Mouse (Mus musculus): ENCODE measurements around the gene Ap5z1. TPM values are rescaled to one million over a fixed set of nuclear protein-coding genes. Genes with fewer than 3 reads are reported as not detected.

Ap5z1 gene
- polyA plus RNA-seq (2012; rRNA removed), result 26.2 and 35.1 TPM in 2 replicates

DNA sequence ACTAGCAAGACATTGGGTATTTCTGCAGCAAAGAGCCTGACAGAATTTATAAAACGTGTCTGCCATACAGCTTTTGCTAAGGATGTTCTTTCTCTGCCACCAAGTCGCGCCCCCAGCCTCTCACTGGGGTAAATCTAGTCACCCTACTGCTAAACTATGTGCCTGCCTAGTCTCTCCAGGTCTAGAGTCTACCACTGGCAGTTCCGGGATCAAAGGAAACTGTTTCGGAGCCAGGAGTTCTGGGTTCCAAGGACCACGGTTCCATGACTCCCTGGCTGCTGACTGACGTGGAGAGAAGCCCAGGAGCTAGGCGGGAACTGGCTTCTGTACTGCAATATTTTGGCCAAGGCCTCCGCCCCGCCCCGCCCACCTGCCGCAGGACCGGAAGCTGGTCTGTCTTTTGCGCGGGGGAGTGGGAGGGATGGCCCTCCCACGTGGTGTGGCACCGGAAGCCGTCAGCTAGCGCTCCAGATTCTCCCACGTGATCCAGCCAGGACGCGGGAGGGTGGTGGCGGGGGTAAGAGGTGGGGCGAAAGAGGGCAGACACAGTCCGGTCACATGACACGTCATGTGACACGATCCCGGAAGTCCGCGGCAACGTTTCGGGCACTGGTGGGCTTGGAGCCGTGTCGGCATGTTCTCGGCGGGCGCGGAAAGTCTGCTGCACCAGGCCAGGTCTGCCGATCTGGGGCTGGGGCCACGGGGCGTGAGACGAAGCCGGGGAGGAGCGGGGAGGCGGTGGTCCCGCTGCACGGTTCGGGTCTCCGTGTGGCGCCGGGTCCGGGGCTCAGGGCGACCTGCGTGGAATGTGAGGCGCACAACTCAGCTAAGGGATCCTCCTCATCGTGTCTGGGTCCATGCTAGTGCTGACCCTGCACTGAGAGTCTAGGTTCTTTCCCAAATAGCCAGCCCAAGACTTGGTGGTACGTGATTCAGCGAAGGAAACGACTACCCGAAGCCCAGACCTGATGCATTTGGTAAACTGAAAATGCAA, at the start of gene Ap5z1:
TSS of gene Ap5z1 (plus strand) at position 484 of the 994 bp plus-strand sequence.
- DNase-seq (ENCODE audit: low read depth), result peak; percentile 99
- peak; percentile 37; the same call in 1 of the 2 replicates for TF ChIP-seq POLR2A (IDR thresholded peaks at IDR 0.05; ENCODE audit: borderline replicate concordance, extremely low read depth, insufficient read depth, insufficient read length, poor library complexity, severe bottlenecking)
- no peak for TF ChIP-seq CTCF (IDR thresholded peaks at IDR 0.05; ENCODE audit: borderline replicate concordance, extremely low read depth, insufficient read depth, insufficient read length)

GRCm38 (mm10) chr5:142415401-142415800, 48.3 kb upstream of the Ap5z1 start:
- TF ChIP-seq POLR2A (IDR thresholded peaks at IDR 0.05; ENCODE audit: borderline replicate concordance, extremely low read depth, insufficient read depth, insufficient read length, poor library complexity, severe bottlenecking) (no peak), CTCF (IDR thresholded peaks at IDR 0.05; ENCODE audit: borderline replicate concordance, extremely low read depth, insufficient read depth, insufficient read length) (no peak)
- no peak for DNase-seq (ENCODE audit: low read depth)

GRCm38 (mm10) chr5:142416070-142416775, 47.5 kb upstream of the Ap5z1 start:
- no peak for DNase-seq (ENCODE audit: low read depth)
- TF ChIP-seq POLR2A (IDR thresholded peaks at IDR 0.05; ENCODE audit: borderline replicate concordance, extremely low read depth, insufficient read depth, insufficient read length, poor library complexity, severe bottlenecking) (no peak), CTCF (IDR thresholded peaks at IDR 0.05; ENCODE audit: borderline replicate concordance, extremely low read depth, insufficient read depth, insufficient read length) (no peak)

- TF ChIP-seq CTCF (IDR thresholded peaks at IDR 0.05; ENCODE audit: borderline replicate concordance, extremely low read depth, insufficient read depth, insufficient read length) (no peak), POLR2A (IDR thresholded peaks at IDR 0.05; ENCODE audit: borderline replicate concordance, extremely low read depth, insufficient read depth, insufficient read length, poor library complexity, severe bottlenecking) (no peak)
- no peak for DNase-seq (ENCODE audit: low read depth)
Measured at GRCm38 (mm10) chr5:142417104-142417503, 46.6 kb upstream of the Ap5z1 start.

DNA sequence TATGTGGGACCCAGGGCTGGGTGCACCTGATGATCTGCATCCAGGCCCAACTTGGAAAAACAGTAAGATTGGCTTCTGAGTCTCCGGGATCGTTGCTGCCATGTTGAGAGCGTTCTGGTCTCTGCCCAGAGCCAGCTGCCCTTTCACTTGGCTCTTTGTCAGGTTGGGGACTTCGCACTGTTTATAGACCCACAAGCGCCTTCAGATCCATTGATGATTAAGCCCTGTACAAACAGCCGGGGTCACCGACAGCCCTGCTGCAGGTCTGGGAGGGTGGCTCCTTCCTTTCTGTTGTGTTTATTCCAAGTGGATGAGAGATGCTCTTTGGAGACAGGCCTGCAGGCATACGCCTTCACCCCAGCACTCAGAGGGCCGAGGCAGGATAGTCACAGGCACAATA, 45.9 kb upstream of the Ap5z1 start:
- TF ChIP-seq POLR2A (IDR thresholded peaks at IDR 0.05; ENCODE audit: borderline replicate concordance, extremely low read depth, insufficient read depth, insufficient read length, poor library complexity, severe bottlenecking) (no peak), CTCF (IDR thresholded peaks at IDR 0.05; ENCODE audit: borderline replicate concordance, extremely low read depth, insufficient read depth, insufficient read length) (no peak)
- no peak for DNase-seq (ENCODE audit: low read depth)

- TF ChIP-seq CTCF (IDR thresholded peaks at IDR 0.05; ENCODE audit: borderline replicate concordance, extremely low read depth, insufficient read depth, insufficient read length) (no peak), POLR2A (IDR thresholded peaks at IDR 0.05; ENCODE audit: borderline replicate concordance, extremely low read depth, insufficient read depth, insufficient read length, poor library complexity, severe bottlenecking) (no peak)
- DNase-seq (ENCODE audit: low read depth), result no peak
Measured at GRCm38 (mm10) chr5:142418419-142418818, 45.3 kb upstream of the Ap5z1 start.

DNA sequence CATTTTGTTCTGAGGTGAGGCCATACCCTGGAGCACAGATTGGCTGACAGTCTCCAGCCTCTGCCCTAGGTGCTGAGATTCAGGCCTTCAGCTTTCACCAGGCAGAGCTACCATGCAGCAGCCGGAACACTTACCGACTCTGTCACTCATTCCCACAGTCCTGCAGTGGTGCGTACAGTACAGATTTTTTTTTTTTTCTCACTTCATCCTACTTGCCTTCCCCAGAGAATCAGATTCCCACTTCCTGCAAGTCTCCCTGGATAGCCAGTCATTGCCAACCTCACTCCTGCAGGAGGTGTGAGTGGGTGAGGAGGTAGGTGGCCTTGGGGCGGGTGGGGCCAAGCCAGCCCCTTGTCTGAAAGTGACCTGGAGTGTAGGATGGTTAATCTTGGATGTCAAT, 43.4 kb upstream of the Ap5z1 start:
- no peak for DNase-seq (ENCODE audit: low read depth)
- TF ChIP-seq CTCF (IDR thresholded peaks at IDR 0.05; ENCODE audit: borderline replicate concordance, extremely low read depth, insufficient read depth, insufficient read length), result no peak
- TF ChIP-seq POLR2A (IDR thresholded peaks at IDR 0.05; ENCODE audit: borderline replicate concordance, extremely low read depth, insufficient read depth, insufficient read length, poor library complexity, severe bottlenecking), result no peak

DNA sequence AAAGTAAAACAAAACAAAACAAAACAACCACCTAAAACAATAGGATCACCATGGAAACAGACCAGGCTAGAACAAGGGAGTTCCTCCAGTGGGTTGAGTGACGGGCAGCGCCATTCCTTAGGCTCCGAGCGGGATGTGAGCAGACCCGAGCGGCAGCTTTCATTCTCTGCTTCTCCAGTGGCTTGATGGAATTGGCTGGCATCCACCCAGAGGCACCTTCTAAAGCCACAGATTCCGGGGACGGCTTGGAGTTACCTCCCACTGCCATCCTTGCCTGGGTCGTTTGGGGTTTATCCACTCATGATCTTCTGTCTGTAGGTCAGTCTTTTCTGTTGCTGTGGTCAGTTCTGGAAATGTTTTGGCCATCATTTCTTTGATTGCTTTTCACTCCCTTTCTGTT, 42.8 kb upstream of the Ap5z1 start:
- no peak for DNase-seq (ENCODE audit: low read depth)
- TF ChIP-seq POLR2A (IDR thresholded peaks at IDR 0.05; ENCODE audit: borderline replicate concordance, extremely low read depth, insufficient read depth, insufficient read length, poor library complexity, severe bottlenecking), result no peak
- TF ChIP-seq CTCF (IDR thresholded peaks at IDR 0.05; ENCODE audit: borderline replicate concordance, extremely low read depth, insufficient read depth, insufficient read length), result no peak

- no peak for TF ChIP-seq POLR2A (IDR thresholded peaks at IDR 0.05; ENCODE audit: borderline replicate concordance, extremely low read depth, insufficient read depth, insufficient read length, poor library complexity, severe bottlenecking)
- no peak for TF ChIP-seq CTCF (IDR thresholded peaks at IDR 0.05; ENCODE audit: borderline replicate concordance, extremely low read depth, insufficient read depth, insufficient read length)
- no peak for DNase-seq (ENCODE audit: low read depth)
Measured at GRCm38 (mm10) chr5:142421886-142422285, 41.9 kb upstream of the Ap5z1 start.

DNA sequence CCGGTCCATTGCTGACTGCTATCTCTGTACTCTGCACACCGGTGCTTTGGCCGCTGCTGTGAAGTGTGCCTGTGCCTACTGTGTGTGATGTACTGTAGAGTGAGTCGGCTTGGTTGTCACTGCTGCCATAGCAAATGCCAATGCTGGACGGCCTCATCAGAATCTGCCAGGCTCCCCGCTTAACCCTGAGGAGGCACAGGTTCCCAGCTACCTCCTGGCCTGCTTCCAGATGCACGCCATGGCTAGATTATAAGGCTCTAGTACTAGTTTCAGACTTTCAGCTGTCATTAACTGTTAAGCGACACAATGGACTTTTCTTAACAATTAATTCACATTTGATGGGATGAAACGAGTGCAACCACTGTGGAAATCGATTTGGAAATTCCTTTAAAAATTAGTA, 40.6 kb upstream of the Ap5z1 start:
- no peak for DNase-seq (ENCODE audit: low read depth)
- TF ChIP-seq POLR2A (IDR thresholded peaks at IDR 0.05; ENCODE audit: borderline replicate concordance, extremely low read depth, insufficient read depth, insufficient read length, poor library complexity, severe bottlenecking) (no peak), CTCF (IDR thresholded peaks at IDR 0.05; ENCODE audit: borderline replicate concordance, extremely low read depth, insufficient read depth, insufficient read length) (no peak)

DNA sequence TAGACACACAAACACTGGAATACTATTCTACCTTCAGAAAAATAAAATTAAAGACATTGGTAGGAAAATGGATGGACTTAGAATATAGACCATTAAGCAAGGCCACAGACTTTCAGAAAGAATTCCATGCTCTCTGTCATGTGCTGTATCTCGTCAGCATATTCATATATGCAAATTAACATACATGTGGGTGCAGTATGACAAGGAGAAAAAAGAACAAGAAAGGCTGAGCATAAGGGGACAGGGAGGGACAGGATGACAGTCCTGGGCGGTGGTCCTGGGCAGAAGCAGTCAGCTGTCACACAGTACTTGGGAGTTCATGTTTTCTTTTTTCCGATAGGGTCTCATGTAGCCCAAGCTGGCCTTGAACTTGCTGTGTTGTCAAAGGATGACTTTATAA, 40.0 kb upstream of the Ap5z1 start:
- no peak for DNase-seq (ENCODE audit: low read depth)
- TF ChIP-seq CTCF (IDR thresholded peaks at IDR 0.05; ENCODE audit: borderline replicate concordance, extremely low read depth, insufficient read depth, insufficient read length), result no peak
- no peak for TF ChIP-seq POLR2A (IDR thresholded peaks at IDR 0.05; ENCODE audit: borderline replicate concordance, extremely low read depth, insufficient read depth, insufficient read length, poor library complexity, severe bottlenecking)

All from brain, embryonic 14.5 days (tissue).